Mouse (Mus musculus) embryonic fibroblast, embryonic 13.5 days (primary cell): Measurements from ENCODE around the gene Smyd3.

Source experiments
- CTCF ChIP-seq: IDR thresholded peaks from 2 replicates; pipeline ENCODE4 v1.5.1; 2011; ENCODE audit warnings: mild to moderate bottlenecking, control low read depth, low read length, moderate library complexity, borderline replicate concordance; ENCODE audit not compliant: insufficient read depth
- POLR2A ChIP-seq: IDR thresholded peaks from 2 replicates; pipeline ENCODE4 v1.6.1; 2011; ENCODE audit warnings: low read depth, mild to moderate bottlenecking, control low read depth, low read length, moderate library complexity

DNA sequence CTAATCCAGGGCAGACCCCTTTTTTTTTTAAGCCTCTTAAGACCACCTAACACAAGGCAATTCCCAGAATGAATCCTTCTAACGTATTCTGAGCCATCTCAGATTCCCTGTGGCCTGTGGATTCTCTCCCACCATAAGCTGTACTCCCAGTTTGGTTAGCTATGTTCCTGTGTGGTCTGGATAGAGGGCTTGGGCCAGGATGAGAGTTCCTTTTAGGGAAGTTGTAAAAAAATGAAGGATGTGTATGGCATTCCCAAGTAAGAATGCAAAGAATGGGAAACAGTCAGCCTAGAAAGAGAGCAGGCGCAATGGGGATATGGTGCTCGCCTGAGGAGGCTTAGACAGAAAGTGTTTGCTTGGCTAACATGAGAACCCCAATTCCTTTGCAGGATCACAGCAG lies 18.6 kb downstream of the Smyd3 start:
- no peak for TF ChIP-seq CTCF
- TF ChIP-seq POLR2A = no peak
